Mouse (Mus musculus): Measurements from ENCODE around the gene Prep. TPM values are rescaled to one million over a fixed set of nuclear protein-coding genes. Genes with fewer than 3 reads are reported as not detected.
"Not testable (repeated sequence)": the region's sequence is repeated elsewhere in the genome, so short reads cannot be mapped to it uniquely, and the experiment has no call there.

Prep gene
- polyA plus RNA-seq, 1 experiment from 2014 or later: 25.5 TPM

GRCm38 (mm10) chr10:45077353-45077752 lies 10.3 kb downstream of the Prep start:
- 61% methylated on average over 5 of the region's 5 CpGs for WGBS
- Histone ChIP-seq H3K36me3 (peaks cover 43% of the 10 kb centered on the region), H3K4me3 (replicated peaks) (no peak overlapping the region), H3K4me1 (peaks cover 4% of the 10 kb centered on the region; the same call in 1 of the 2 replicates), H3K4me2 (no peak overlapping the region), H3K9ac (no peak overlapping the region), H3K27ac (no peak overlapping the region), H3K27me3 (no peaks in the 10 kb centered on the region), H3K9me3 (replicated peaks) (no peaks in the 10 kb centered on the region)
- no peak for ATAC-seq (replicated peaks; ENCODE audit: low FRiP score)

- WGBS: 72% methylated on average over 5 of the region's 5 CpGs
- Histone ChIP-seq H3K4me2 (no peak overlapping the region), H3K9ac (no peak overlapping the region), H3K36me3 (peaks cover 20% of the 10 kb centered on the region), H3K9me3 (replicated peaks) (no peaks in the 10 kb centered on the region), H3K27me3 (no peaks in the 10 kb centered on the region), H3K4me3 (replicated peaks) (no peak overlapping the region), H3K27ac (no peak overlapping the region), H3K4me1 (peaks cover 17% of the 10 kb centered on the region)
- no peak for ATAC-seq (replicated peaks; ENCODE audit: low FRiP score)
Observed at GRCm38 (mm10) chr10:45079756-45080155, 12.8 kb downstream of the Prep start.

- peaks cover 20% of the 10 kb centered on the region for H3K4me1 ChIP-seq
- H3K27me3 ChIP-seq: no peaks in the 10 kb centered on the region
- no peak overlapping the region for H3K4me3 ChIP-seq (replicated peaks)
- 72% methylated on average over 6 of the region's 6 CpGs for WGBS
- H3K27ac ChIP-seq: no peak overlapping the region
- no peaks in the 10 kb centered on the region for H3K9me3 ChIP-seq (replicated peaks)
- peaks cover 20% of the 10 kb centered on the region for H3K36me3 ChIP-seq
- H3K9ac ChIP-seq: no peak overlapping the region
- ATAC-seq (replicated peaks; ENCODE audit: low FRiP score): no peak
- no peak overlapping the region for H3K4me2 ChIP-seq
Observed at GRCm38 (mm10) chr10:45080490-45080889, 13.5 kb downstream of the Prep start.

- Histone ChIP-seq H3K4me3 (replicated peaks) (no peak overlapping the region), H3K27ac (no peak overlapping the region), H3K27me3 (no peaks in the 10 kb centered on the region), H3K9me3 (replicated peaks) (no peaks in the 10 kb centered on the region), H3K36me3 (peaks cover 20% of the 10 kb centered on the region), H3K4me1 (peaks cover 16% of the 10 kb centered on the region), H3K9ac (no peak overlapping the region), H3K4me2 (no peak overlapping the region)
- no peak for ATAC-seq (replicated peaks; ENCODE audit: low FRiP score)
- 47% methylated on average over 2 of the region's 2 CpGs for WGBS
Observed at GRCm38 (mm10) chr10:45082730-45083129, 15.7 kb downstream of the Prep start.

GRCm38 (mm10) chr10:45084002-45084401 lies 17.0 kb downstream of the Prep start:
- not testable (repeated sequence) for H3K9me3 ChIP-seq (replicated peaks); H3K9ac ChIP-seq; H3K27ac ChIP-seq; H3K27me3 ChIP-seq; H3K4me3 ChIP-seq (replicated peaks); H3K4me2 ChIP-seq
- H3K4me1 ChIP-seq: peaks cover 16% of the 10 kb centered on the region
- H3K36me3 ChIP-seq: peaks cover 14% of the 10 kb centered on the region
- ATAC-seq (replicated peaks; ENCODE audit: low FRiP score): 0 out of 2 replicates have a peak, but pooled peaks have one; percentile 50
- 35% methylated on average over 7 of the region's 7 CpGs for WGBS

GRCm38 (mm10) chr10:45084471-45084870 lies 17.5 kb downstream of the Prep start:
- Histone ChIP-seq H3K9ac (no peak overlapping the region), H3K4me3 (replicated peaks) (no peak overlapping the region), H3K4me1 (peaks cover 16% of the 10 kb centered on the region), H3K4me2 (no peak overlapping the region), H3K27ac (no peak overlapping the region), H3K27me3 (no peaks in the 10 kb centered on the region), H3K36me3 (peaks cover 13% of the 10 kb centered on the region), H3K9me3 (replicated peaks) (no peaks in the 10 kb centered on the region)
- 22% methylated on average over 3 of the region's 3 CpGs for WGBS
- no peak for ATAC-seq (replicated peaks; ENCODE audit: low FRiP score)

- H3K4me3 ChIP-seq (replicated peaks): no peak overlapping the region
- H3K27me3 ChIP-seq: no peaks in the 10 kb centered on the region
- 84% methylated on average over 2 of the region's 2 CpGs for WGBS
- no peak overlapping the region for H3K4me2 ChIP-seq
- no peak for ATAC-seq (replicated peaks; ENCODE audit: low FRiP score)
- H3K9ac ChIP-seq: no peak overlapping the region
- peaks cover 16% of the 10 kb centered on the region for H3K4me1 ChIP-seq
- no peaks in the 10 kb centered on the region for H3K9me3 ChIP-seq (replicated peaks)
- H3K27ac ChIP-seq: no peak overlapping the region
- H3K36me3 ChIP-seq: peaks cover 6% of the 10 kb centered on the region
Observed at GRCm38 (mm10) chr10:45085315-45085714, 18.3 kb downstream of the Prep start.

- no peak for ATAC-seq (replicated peaks; ENCODE audit: low FRiP score)
- Histone ChIP-seq H3K4me2 (no peak overlapping the region), H3K4me1 (peaks cover 16% of the 10 kb centered on the region), H3K27ac (no peak overlapping the region), H3K9ac (no peak overlapping the region), H3K9me3 (replicated peaks) (no peaks in the 10 kb centered on the region), H3K36me3 (0 out of 2 replicates have a peak, but pooled peaks cover 5% of the 10 kb centered on the region), H3K27me3 (no peaks in the 10 kb centered on the region), H3K4me3 (replicated peaks) (no peak overlapping the region)
- 53% methylated on average over 5 of the region's 5 CpGs for WGBS
Observed at GRCm38 (mm10) chr10:45086637-45087036, 19.6 kb downstream of the Prep start.

- no peaks in the 10 kb centered on the region for H3K27me3 ChIP-seq
- H3K9me3 ChIP-seq (replicated peaks): no peaks in the 10 kb centered on the region
- no peak overlapping the region for H3K4me3 ChIP-seq (replicated peaks)
- peaks cover 46% of the 10 kb centered on the region for H3K36me3 ChIP-seq
- WGBS: 81% methylated on average over 8 of the region's 8 CpGs
- no peak overlapping the region for H3K27ac ChIP-seq
- no peak overlapping the region for H3K9ac ChIP-seq
- H3K4me1 ChIP-seq: no peaks in the 10 kb centered on the region
- no peak for ATAC-seq (replicated peaks; ENCODE audit: low FRiP score)
- H3K4me2 ChIP-seq: no peak overlapping the region
Observed at GRCm38 (mm10) chr10:45091462-45092079, 24.6 kb downstream of the Prep start.

GRCm38 (mm10) chr10:45092080-45093056 lies 25.4 kb downstream of the Prep start:
- Histone ChIP-seq H3K36me3 (peaks cover 54% of the 10 kb centered on the region), H3K4me2 (no peak overlapping the region), H3K27me3 (no peaks in the 10 kb centered on the region), H3K9me3 (replicated peaks) (no peaks in the 10 kb centered on the region), H3K27ac (no peak overlapping the region), H3K4me3 (replicated peaks) (no peak overlapping the region), H3K9ac (no peak overlapping the region), H3K4me1 (no peaks in the 10 kb centered on the region)
- no peak for ATAC-seq (replicated peaks; ENCODE audit: low FRiP score)
- WGBS: 84% methylated on average over 12 of the region's 12 CpGs

- ATAC-seq (replicated peaks; ENCODE audit: low FRiP score): no peak
- H3K36me3 ChIP-seq: peaks cover 73% of the 10 kb centered on the region
- 87% methylated on average over 2 of the region's 2 CpGs for WGBS
Observed at GRCm38 (mm10) chr10:45098751-45099150, 31.7 kb downstream of the Prep start.

GRCm38 (mm10) chr10:45100473-45100872 lies 33.5 kb downstream of the Prep start:
- H3K9ac ChIP-seq: no peak overlapping the region
- H3K9me3 ChIP-seq (replicated peaks): no peaks in the 10 kb centered on the region
- H3K27ac ChIP-seq: no peak overlapping the region
- peaks cover 58% of the 10 kb centered on the region for H3K36me3 ChIP-seq
- H3K4me1 ChIP-seq: peaks cover 12% of the 10 kb centered on the region
- no peaks in the 10 kb centered on the region for H3K27me3 ChIP-seq
- H3K4me3 ChIP-seq (replicated peaks): no peak overlapping the region
- ATAC-seq (replicated peaks; ENCODE audit: low FRiP score): no peak
- no peak overlapping the region for H3K4me2 ChIP-seq
- 81% methylated on average over 11 of the region's 11 CpGs for WGBS

More at GRCm38 (mm10) chr10:45098751-45099150, 31.7 kb downstream of the Prep start:
- H3K4me1 ChIP-seq: peaks cover 6% of the 10 kb centered on the region
- H3K9ac ChIP-seq: no peak overlapping the region
- H3K9me3 ChIP-seq (replicated peaks): no peaks in the 10 kb centered on the region
- H3K4me2 ChIP-seq: no peak overlapping the region
- H3K4me3 ChIP-seq (replicated peaks): no peak overlapping the region
- no peak overlapping the region for H3K27ac ChIP-seq
- H3K27me3 ChIP-seq: no peaks in the 10 kb centered on the region
